Mouse (Mus musculus) liver, adult (tissue): ENCODE results near the gene Tnni1.
A peak's percentile ranks its signal among the peaks of the same experiment; 100 is the strongest.

ENCODE experiments used
- GATA4 ChIP-seq: IDR thresholded peaks from 2 replicates; pipeline ENCODE4 v1.6.1; 2014; ENCODE audit warnings: mild to moderate bottlenecking, low read length; ENCODE audit not compliant: insufficient replicate concordance

Tnni1 gene

DNA sequence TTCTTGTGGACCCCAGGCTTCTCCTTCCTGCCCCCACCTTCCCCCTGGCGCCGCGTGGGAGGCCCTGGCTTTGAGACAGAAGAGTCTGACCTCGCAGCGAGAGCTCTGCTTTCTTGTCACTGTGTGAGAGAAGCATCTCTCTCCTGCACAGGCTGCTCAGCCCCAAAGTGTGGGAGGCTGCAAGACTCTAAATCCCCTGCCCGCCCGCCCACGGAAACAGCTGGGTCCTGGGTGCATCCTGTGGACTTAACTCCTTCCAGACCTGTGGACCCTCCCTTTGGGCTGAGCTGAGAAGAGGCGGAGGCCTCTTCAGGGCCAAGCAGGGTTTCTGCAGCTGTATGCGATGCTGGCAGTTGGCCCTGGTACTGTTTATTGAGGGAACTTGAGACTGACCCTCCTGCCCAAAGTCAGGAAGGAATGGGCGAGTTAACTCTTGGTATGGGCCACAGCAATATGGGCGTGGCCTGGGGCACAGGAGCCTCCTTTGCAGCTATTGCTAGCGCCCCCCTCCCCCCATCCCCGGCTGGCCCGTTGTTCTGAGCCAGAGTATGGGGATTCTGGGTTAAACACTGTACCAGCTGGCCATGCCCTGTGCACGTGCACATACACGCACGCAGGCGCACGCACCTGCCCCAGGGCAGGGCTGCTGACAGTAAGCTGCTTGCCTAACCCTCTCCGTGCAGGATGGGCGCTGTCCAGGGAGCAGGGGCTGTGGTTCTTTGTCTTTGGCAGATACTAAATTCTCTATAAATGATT, at the start of gene Tnni1:
Tnni1 (plus strand) TSS at position 655 of the 756 bp plus-strand sequence.
- no peak for TF ChIP-seq GATA4

DNA sequence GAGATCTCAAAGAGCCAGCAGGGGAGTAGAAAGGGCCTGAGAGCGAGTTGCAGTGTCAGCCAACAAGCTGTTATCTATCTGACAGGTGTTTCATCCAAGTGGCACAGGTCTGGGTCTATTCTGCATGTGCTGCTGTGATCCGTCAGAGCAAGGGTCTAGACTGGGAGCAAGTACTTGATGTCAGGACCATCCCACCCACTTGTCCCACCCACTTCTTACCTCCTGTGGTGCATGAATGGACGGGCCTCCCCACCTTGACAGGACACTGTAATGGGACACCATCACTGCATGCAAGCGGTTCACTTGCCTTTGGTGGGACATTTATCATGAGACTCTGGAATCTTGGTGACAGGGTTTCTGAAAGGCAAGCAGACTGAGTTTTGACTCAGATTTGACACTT, 49.4 kb upstream of the Tnni1 start:
- no peak for TF ChIP-seq GATA4

DNA sequence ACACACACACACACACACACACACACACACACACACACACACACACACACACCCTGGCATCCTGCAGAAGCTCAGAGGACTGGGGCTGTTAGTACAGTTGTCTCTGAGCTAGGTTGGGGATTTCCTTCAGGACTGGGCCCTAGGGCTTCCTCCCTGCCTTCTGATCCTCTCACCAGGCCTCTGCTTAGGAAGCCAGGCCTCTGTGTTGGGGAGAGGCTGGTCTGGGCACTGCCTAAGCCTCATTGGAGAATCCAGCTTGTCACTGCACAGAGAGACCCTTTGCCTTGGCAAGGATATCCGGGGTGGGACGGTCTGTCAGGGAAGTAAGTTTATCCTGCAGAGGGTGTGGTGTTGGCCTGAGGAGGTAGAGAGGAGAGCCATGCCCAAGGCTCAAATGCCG, 48.9 kb upstream of the Tnni1 start:
- no peak for TF ChIP-seq GATA4

DNA sequence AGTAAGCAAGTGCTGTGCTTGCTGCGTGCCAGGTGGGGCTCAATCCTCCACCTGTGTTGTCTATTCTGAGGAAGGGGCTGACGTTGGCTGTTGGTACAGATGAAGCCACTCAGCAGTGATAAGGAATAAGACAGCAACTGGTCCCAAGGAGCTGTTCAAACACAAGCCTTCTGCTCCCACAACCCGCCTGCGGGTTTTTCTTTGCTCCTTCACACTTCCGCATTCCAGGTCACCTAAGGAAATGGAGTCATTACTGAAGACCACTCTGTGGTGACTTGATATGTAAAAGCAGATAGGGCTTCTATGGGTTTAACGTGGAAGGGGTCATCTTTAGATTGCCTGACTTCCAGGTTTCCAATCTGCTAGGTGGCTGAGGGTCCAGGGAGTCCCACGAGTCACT, 47.8 kb upstream of the Tnni1 start:
- TF ChIP-seq GATA4, result no peak

DNA sequence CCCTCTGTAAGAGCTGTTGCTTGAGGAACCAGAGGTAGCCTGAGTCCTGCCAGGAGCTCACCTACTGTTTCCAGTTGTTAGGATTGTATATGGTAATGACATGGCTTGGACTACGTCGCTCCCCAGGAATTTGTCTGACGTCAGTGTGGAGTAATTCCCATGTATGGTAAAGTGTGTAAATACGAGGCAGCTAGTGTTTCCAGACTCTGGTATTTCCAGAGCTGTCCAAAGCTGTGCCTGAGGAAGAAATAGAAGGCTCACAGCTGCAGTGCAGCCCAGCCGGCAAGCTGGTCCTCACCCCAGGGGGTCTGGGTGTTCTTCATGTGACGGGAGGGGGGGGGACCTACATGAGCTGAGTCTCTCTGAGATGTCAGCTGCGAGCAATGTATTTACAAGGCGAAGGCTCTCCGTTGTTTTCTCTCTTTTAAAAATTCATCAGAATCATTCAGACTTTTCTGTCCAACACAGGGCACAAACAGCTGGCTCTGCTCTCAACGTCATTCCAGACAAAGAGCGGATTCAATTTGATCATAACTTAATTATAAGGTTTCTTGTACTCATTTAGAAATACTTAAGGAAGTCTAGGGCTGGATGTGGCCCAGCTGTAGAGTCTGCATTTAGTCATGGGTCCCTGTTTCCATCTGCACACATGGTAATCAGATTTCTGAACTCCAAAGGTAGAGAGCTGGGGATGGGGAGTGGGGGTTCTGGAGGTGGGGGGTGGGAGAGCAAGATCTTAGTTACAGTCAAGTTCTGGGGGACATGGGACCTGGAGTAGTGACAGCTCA, 47.1 kb upstream of the Tnni1 start:
- TF ChIP-seq GATA4, result no peak

DNA sequence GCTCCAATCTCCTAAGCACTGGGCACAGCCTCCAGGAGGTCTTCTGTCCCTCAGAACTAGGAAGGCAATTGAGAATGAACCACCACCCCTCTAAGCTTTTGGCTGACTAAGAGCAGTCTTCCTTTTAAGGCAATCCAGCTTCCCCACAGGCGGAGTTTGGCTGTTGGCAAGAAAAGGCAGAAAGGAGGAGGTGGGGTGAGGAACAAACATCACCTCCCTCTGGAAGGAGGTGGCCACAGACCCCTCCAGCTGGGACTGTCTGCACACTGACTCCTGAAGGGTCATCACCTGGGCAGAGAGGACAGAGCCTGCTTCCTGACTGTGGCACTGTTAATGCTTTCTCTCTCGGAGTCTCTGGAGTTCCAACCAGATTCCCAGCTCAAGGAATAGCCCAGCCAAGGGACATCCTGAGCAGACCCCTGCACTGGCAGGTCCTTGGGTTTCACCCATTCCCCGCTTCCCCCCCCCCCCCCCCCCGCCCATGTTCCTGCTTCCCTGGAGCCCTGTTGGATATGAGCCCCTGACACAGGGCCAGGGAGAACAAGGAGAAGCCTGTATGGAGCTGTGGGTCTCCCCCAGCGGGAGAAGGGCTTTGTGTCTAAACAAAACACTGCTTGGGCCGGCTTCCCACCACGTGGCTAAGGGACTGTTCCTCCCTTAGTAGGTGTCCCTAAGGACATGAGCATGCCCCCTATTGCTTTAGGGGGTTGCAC, 44.9 kb upstream of the Tnni1 start:
- no peak for TF ChIP-seq GATA4

DNA sequence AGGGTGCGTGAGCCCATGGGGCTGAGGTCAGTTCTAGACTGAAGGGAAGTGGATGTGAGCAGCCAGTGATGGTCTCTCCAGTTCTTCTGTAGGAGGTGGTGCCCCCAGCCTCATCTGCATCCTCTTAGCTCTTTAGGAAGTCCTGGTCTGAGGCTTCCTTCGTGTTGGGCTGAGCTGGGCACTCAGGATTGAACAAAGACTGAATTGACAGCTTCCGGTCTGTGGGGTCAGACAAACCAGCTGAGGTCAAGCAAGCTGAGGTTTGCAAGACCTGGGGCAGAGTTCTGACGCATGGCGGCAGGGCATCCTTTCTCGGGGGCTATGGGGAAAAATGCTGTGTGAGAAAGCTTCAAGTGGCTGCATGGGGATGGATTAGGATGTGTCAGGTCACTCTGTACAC, 43.8 kb upstream of the Tnni1 start:
- no peak for TF ChIP-seq GATA4

DNA sequence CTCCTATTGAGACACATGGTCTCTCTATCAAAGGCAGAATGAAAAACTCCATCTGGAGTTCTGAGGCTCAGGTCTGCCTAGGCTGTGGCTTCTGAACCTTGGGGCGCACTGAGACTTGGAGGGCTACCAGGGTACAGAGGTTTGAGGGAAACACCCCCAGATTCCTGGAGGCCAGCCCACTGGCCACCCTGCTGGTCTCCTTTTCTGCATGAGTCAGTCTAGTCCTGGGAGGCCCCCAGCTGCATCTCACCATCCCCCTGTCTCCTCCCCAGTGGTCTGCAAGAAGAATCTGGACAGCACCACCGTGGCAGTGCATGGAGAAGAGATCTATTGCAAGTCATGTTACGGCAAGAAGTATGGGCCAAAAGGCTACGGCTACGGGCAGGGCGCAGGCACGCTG, 34.2 kb upstream of the Tnni1 start:
- TF ChIP-seq GATA4, result no peak

DNA sequence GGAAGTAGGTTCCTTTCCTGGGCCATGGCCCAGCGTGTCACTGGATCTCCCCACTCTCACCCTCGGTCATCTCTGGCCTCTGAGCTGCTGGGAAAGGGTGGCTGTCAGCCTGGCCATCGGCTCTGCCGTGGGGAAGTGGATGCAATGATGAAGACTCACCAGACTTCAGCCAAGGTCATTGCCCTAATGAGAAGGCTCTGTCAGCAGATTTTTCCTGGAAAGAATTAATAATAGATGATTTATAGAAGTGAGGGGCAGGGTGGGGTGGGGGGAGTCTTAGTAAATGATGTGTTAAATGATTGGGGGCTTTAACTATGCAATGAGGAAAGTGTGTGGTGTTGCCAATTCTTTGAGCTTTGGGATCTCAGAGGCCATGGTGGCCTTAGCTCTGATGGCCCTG, 33.0 kb upstream of the Tnni1 start:
- TF ChIP-seq GATA4, result no peak

DNA sequence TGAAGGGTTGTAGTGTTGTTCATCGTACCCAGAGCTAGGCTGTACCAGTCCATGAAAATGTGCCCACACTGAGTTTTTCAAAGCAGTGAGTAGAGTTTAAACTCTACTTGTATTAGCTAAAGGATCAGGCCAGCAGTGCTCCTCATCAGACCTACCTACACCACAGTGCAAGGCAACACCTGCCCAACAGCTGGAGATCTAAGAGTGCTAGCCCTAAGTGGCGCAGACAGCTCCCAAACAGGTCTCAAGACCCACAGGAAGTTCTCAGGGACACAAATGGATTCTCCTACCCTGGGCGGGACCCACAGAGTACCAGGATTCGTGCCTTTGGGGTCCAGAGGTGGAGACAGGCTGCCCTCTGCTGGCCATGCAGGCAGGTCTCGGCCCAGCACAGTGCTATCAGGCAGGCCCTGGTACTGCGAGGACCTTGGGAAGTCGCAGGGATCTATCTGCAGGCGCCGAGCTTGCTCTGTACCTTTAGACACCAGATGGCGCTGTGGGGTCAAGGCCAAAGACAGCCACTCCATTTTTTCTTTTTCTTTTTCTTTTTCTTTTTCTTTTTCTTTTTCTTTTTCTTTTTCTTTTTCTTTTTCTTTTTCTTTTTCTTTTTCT, 26.4 kb upstream of the Tnni1 start:
- peak; percentile 63; the same call in 1 of the 2 replicates for TF ChIP-seq GATA4

DNA sequence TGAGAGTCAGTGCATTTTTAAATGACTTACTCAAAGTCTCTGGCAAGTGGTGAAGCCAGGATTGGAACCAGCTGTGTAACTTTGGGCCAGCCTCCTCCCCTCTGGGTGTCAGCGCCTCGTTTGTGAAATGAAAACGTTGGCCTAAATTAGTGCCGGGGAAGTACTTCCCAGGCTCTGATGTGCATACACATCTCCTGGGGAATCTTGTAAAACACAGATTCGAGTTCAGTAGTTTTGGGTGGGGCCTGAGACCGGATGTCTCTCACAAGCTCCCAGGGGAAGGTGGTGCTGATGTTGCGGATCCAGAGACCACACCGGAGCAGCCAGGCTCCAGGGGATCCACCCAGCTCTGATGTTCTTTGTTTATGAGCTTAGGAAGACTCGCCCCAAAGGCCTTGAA, 23.9 kb upstream of the Tnni1 start:
- no peak for TF ChIP-seq GATA4

DNA sequence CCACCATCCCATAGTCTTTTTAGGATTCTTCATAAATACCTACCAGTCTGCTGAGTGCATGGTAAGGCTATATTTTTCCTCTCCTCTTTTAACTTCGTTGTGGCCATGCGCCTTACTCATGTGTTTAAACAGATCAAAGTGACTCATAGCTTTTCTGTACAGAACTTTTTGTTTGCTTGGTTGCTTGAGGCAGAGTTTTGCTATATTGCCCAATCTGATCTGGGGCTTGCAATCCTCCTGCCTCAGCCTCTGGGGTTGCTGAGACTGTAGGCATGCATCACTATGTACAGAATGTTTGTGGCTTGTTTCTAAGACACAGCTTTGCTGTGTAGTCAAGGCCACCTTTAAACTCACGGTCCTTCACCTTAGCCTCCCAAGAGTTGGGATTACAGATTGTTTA, 23.3 kb upstream of the Tnni1 start:
- no peak for TF ChIP-seq GATA4

DNA sequence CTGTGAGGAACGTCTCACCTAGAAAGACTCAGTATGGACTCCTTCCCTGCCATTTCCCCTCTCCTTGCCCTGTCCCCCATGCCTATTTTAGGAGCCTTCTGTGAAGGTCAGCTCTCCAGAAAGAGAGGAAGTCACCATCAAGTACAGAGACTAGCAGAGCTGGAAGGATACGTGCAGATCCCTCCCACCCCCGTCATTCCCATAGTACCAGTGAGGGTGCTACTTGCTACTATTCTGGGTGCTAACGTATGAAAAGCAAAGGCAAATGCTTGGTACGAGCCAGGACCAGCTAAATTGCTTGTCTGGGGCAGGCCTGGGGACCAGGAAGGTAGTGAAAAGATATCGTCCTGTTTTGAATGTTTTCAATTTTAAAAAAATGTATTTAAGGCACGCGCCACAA, 21.9 kb upstream of the Tnni1 start:
- TF ChIP-seq GATA4, result no peak

DNA sequence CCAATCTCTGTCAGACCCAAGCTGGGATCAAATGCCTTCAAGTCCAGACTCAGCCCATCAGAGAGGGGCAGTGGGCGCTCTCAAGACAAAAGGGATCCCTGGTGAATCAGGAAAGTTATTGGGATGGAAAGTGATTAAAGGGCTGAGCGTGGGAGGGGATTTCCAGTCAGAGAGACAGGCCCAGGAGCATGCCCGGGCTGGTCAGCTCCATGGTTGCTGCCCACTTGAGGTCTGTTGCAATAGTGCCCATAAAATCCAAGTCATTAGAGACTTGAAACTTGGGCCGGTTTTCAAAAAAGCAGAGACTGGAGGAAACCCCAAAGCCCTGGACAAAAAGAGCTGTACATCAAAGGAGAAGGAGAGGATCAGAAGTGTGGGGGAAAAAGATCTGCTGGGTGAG, 19.5 kb upstream of the Tnni1 start:
- no peak for TF ChIP-seq GATA4

DNA sequence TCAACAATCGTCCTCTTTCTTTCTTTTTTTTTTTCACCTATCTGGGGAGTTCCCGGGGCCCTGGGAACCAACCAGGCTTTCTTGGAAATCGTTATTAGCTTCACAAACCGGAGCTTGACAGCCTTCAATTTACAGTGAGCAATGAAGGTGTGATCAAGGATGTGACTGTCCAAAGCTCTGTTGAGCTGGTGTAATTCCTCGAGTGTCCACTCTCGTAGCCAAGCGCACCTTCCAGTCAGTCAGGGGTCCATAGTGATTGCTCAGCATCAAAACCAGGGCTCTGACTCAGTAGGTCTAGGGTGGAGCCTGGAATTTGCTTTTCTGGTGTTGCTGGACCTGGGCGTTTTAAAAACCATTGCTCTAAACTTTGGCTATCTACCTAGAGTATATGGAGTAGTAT, 19.0 kb upstream of the Tnni1 start:
- TF ChIP-seq GATA4, result no peak
